Mouse (Mus musculus) CD4-positive, CD25-positive, alpha-beta regulatory T cell, adult 4 months (primary cell): ENCODE measurements around the gene Grhl3. TPM values are rescaled to one million over a fixed set of nuclear protein-coding genes. Genes with fewer than 3 reads are reported as not detected.

Experiments used
- polyA plus RNA-seq, 2 experiments: library from polyadenylated mRNA; unstranded; fragments of 100-300 nt; shearing (Covaris generic); gene quantifications; one replicate each; pipeline ENCODE4 v1.2.1; 2017

Gene Grhl3
- polyA plus RNA-seq, 2 experiments from 2014 or later = not detected

Other genes starting within 250 kb of the Grhl3 start
- gene Srrm1, start 220.3 kb downstream of the Grhl3 start, polyA plus RNA-seq = 100 to 1,000 TPM; 229 to 232 TPM
- gene Ncmap, start 175.4 kb downstream of the Grhl3 start, polyA plus RNA-seq = 10 to 100 TPM; 68.5 to 95.2 TPM
- 10 to 100 TPM; 15.0 to 16.0 TPM for gene Rcan3, start 139.8 kb downstream of the Grhl3 start, polyA plus RNA-seq
- not detected for gene Stpg1, start 78.8 kb downstream of the Grhl3 start, polyA plus RNA-seq
- gene Nipal3, start 78.6 kb downstream of the Grhl3 start, polyA plus RNA-seq = 10 to 100 TPM; 11.6 to 15.8 TPM
- gene Ifnlr1, start 112.7 kb upstream of the Grhl3 start, polyA plus RNA-seq = not detected
- gene Il22ra1, start 154.5 kb upstream of the Grhl3 start, polyA plus RNA-seq = not detected
- not detected for gene Myom3, start 186.1 kb upstream of the Grhl3 start, polyA plus RNA-seq